Mouse (Mus musculus) left cerebral cortex, adult 8-10 months (tissue): ENCODE measurements around the gene Sox8. TPM values are rescaled to one million over a fixed set of nuclear protein-coding genes. Genes with fewer than 3 reads are reported as not detected.

ENCODE experiments used
- DNase-seq, 2 experiments: peaks; one replicate each; pipeline ENCODE4 v3.0.0; 2022; ENCODE audit warnings: low spot score in 2 of 2
- total RNA-seq, 4 experiments: library from RNA; stranded (reverse); gene quantifications; 2 replicates each; pipeline ENCODE4 v1.2.4; 2022

Sox8 gene
- total RNA-seq, 4 experiments from 2014 or later: 49.8 to 68.7 (median 54.9) TPM

GRCm38 (mm10) chr17:25582076-25582475 is 11.6 kb upstream of the Sox8 start:
- no peak for DNase-seq

DNA sequence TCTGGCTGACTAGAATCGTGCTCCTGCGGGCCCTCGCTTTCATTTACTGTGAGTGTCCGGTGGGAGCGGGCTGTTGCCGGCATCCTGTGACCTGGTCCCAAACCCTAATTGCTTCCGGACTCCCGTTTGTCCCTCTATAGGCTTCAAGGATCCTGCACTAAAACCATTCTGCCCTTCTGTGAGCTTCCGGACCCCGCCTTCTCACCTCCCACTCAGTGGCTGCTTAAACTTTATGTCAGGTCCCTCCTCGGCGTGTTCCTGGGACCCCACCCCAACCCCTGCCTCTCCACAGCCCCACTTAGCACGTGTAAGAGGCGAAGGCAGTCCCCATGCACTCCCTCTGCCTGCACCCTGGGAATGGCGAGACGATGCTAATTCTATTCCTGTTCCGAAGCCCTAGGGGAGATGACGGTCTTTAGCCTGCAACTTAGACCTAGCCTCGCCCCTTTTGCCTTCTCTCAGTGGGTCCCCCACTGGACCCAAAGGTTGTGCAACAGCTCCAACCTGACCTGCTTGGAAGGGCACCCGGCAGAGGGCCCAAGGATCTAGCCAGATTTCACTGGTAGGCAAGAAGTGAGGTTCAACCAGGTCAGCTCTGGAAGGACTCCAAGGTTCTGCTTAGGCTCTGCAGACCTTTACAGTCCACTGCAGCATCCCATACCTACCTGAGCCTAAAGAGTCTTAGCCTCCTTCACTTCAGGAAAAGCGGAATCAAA is 9.0 kb upstream of the Sox8 start:
- no peak for DNase-seq

DNA sequence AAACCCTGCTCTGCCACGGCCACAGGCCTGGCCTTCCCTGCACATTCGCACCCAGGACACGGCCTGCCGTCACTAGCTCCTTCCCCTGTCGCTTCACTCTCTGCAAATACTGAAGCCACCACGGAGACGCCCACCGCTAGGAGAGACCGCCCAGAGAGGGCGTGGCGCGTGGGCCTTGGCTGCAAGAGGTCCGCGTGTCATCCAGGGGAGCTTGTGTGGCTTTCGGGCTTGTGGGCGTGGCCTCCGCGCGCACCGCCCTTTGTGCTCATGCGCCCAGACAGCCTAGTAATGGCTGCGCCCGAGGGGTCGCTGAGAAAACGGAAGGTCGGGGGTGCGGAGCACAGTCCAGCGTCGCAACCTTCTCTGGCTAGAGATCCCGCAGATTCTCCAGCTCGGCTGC is 8.4 kb upstream of the Sox8 start, which contains the start of gene Lmf1:
Gene Lmf1, plus strand, starts transcription at position 166 of the 400 bp plus-strand sequence.
- peak; percentile 87 to 96 for DNase-seq

- no peak for DNase-seq
Observed at GRCm38 (mm10) chr17:25577702-25578101, 7.2 kb upstream of the Sox8 start.

GRCm38 (mm10) chr17:25577263-25577662 is 6.8 kb upstream of the Sox8 start:
- DNase-seq: no peak

- no peak for DNase-seq
Observed at GRCm38 (mm10) chr17:25576034-25576433, 5.5 kb upstream of the Sox8 start.

- no peak for DNase-seq
Observed at GRCm38 (mm10) chr17:25575208-25575971, 4.9 kb upstream of the Sox8 start.

GRCm38 (mm10) chr17:25571453-25571820 is 951 bp upstream of the Sox8 start:
- no peak for DNase-seq

- DNase-seq: no peak
Observed at GRCm38 (mm10) chr17:25569833-25570647, 446 bp downstream of the Sox8 start.

DNA sequence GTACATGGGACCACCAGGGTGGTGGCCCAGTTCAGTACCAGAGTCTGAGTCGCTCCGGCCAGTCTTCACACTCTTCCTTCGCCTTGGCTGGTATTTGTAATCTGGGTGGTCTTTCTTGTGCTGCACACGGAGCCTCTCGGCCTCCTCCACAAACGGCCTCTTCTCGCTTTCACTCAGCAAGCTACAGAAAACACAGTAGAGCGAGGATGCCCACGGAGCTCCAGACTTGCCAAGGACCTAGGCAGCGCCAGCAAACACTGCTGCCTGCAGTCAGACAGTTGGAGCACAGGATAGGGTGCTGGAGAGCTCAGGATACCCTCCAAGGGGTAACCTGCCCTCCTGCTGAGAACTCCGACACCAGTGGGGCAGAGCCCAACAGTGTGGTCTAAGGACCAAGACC is 1.6 kb downstream of the Sox8 start:
- DNase-seq: peak in 1 of 2 experiments; percentile 34

DNA sequence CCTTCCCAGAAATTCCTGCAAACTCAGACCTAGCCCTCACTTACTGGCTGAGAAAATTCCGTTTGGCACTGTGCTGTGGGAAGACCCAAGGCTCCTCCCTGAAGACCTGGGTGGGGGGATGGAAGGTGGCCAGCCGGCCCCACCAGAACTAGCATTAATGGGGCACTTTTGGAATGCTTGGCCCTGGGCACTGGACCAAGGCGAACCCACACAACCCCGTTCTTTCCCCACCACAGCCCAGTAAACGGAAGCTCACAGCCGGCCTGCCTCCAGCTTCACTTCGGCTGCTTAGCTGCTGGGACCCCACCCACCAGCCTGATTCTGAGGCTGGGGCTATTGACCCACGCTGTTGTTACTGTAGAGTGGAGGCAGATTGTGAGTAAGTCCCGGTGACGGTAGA is 2.3 kb downstream of the Sox8 start:
- peak in 1 of 2 experiments; percentile 52 for DNase-seq

DNA sequence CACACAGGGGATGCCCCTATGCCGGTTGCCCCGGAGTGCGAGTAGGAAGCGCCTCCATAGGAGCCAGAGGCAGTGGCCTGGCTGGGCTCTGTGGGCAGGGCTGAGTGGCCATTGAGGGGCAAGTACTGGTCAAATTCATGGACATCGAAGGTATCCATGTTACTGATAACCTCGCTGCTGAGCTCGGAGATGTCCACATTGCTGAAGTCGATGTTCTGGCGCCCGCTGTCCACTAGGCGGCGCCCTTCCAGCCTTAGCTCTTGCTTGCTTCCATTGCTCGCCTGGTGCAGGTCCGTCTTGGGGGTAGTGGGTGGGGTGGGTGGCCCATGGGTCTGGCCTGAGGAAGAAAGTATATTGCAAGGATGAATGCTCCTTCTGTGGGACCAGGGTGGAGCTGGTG is 2.7 kb downstream of the Sox8 start:
- peak; percentile 73 to 76 for DNase-seq

DNA sequence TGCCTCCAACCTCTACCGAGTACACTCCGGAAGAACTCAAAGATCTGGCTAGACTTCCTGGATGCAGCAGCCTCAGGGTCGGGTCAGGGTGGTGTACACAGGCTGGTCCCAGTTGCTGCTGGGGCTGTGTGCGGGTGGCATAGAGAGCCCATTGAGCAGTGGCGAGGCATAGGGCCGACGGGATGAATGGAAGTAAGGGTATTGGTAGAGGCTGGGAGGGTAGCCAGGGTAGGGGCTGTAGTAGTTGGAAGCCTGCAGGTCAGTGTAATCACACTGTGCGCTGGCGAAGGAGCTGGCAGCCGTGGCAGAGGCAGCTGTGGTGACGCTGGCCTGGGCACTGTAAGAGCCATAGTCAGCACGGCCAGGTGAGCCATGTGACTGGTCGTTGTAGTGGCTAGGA is 3.2 kb downstream of the Sox8 start:
- peak in 1 of 2 experiments; percentile 31 for DNase-seq

DNA sequence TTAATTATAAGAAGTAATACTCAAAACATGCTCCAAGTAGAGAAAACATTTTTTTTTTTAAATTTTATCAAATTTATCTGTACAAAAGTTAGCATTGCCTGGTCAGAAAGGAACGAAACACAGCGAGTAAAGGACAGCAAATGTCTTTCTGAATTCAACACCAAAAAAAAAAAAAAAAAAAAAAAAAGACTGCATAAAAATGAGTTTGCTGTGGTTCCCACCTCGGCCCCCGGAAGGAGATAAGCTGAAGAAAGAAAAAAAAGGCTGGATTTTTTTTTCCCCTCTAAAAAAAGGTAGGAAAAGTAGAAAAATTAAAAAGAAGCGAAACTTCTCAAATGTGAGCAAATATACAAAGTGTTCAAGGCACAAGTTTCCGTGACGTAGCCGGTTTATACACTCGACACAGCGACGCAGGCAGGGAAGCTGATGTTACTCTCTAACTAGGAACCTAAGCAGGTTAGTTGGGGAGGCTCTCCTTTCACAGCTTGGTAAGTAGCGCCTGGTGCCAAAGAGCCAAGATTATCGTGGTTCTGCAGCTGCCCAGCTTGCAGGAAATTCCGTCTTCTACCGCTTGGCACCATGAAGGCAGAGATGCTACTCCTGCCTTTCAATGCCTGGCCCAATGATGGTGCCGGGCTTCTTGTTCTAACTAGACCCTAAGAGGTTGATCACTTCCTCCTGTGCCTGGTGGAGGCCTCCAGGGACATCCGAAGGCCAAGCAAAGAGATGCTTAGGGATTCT is 4.5 kb downstream of the Sox8 start:
- no peak for DNase-seq

- DNase-seq: peak in 1 of 2 experiments; percentile 38
Observed at GRCm38 (mm10) chr17:25565244-25565643, 5.2 kb downstream of the Sox8 start.

DNA sequence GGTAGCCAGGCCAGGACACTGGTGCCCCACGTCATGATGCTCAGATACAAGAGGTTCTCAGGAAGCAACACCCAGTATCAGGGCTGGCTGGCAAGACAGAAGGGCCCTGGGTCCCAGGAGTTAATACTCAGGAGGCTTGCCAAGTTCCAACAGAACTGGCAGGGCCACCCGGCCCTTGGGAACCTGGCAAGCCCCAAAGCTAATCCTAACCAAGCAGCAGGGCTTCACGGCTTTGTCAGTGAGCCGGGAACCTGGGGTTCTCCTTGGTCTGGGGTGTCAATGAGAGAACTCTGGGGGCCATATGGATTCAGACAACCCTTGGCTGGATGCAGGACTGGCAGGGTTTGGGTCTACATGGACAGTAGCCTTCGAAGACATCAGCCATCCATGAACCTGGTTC is 6.0 kb downstream of the Sox8 start:
- DNase-seq: peak in 1 of 2 experiments; percentile 35

- peak in 1 of 2 experiments; percentile 76 for DNase-seq
Observed at GRCm38 (mm10) chr17:25561223-25562028, 9.1 kb downstream of the Sox8 start.

GRCm38 (mm10) chr17:25560554-25561222 is 9.8 kb downstream of the Sox8 start:
- DNase-seq: no peak

DNA sequence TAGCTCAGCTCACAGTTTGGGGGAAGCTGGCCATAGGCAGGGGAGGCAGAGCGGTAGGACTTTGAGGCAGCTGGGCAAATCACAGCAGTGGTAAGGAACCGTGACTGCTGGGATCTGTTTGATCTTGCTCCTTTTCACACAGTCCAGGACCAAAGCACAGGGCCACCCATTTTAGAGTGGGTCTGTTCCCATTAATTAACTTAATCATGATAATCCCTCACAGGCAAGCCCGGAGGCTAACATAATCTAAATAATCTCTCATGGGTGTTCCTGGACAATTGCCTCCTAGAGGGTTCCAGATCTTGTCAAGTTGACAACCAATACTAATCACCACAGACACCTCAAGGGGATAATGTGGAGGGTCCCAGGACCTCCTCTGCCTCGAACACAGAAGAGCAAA is 10.9 kb downstream of the Sox8 start:
- no peak for DNase-seq
